Mouse (Mus musculus) testis, adult 2 months (tissue): ENCODE measurements around the gene Stard13.

Experiments used
- CTCF ChIP-seq: fragments of 200-500 bp; IDR thresholded peaks from 2 replicates; pipeline ENCODE4 v1.5.1; 2012; ENCODE audit warnings: low read depth, mild to moderate bottlenecking, inconsistent platforms, low read length, moderate library complexity; ENCODE audit not compliant: control insufficient read depth, insufficient read depth, insufficient replicate concordance
- POLR2A ChIP-seq: fragments of 200-500 bp; IDR thresholded peaks from 2 replicates; pipeline ENCODE4 v1.6.1; 2012; ENCODE audit warnings: low read depth, mild to moderate bottlenecking, inconsistent platforms, low read length, moderate library complexity; ENCODE audit not compliant: control insufficient read depth

GRCm38 (mm10) chr5:151086425-151087202 lies 147.0 kb downstream of the Stard13 start:
- TF ChIP-seq POLR2A (no peak), CTCF (no peak)
